Mouse (Mus musculus) heart, adult 2 months (tissue): ENCODE data around the gene Vcam1. TPM values are rescaled to one million over a fixed set of nuclear protein-coding genes. Genes with fewer than 3 reads are reported as not detected.
A peak's percentile ranks its signal among the peaks of the same experiment; 100 is the strongest.

Experiments used
- DNase-seq, 2 experiments: peaks; one replicate each; pipeline ENCODE4 v3.0.0; 2021
- H3K27ac ChIP-seq: fragments of 200-600 bp; 2 replicates; pipeline ENCODE4 v1.8.1; 2022
- H3K27me3 ChIP-seq: fragments of 200-500 bp; 2 replicates; pipeline ENCODE4 v1.6.1; 2012; ENCODE audit warnings: mild to moderate bottlenecking, low read length, inconsistent platforms, mixed read lengths; ENCODE audit not compliant: control insufficient read depth, insufficient read depth
- H3K36me3 ChIP-seq: fragments of 200-500 bp; 2 replicates; pipeline ENCODE4 v1.6.1; 2012; ENCODE audit warnings: low read length, inconsistent platforms; ENCODE audit not compliant: control insufficient read depth, insufficient read depth
- H3K4me1 ChIP-seq: fragments of 200-500 bp; 2 replicates; pipeline ENCODE4 v1.6.1; 2011; ENCODE audit warnings: low read length; ENCODE audit not compliant: control insufficient read depth, insufficient read depth
- H3K4me3 ChIP-seq: fragments of 200-600 bp; 2 replicates; pipeline ENCODE4 v1.8.1; 2022
- H3K79me2 ChIP-seq: fragments of 200-500 bp; replicated peaks from 2 replicates; pipeline ENCODE4 v1.6.1; 2012; ENCODE audit warnings: mild to moderate bottlenecking, inconsistent platforms, low read length, moderate library complexity, mixed read lengths; ENCODE audit not compliant: control insufficient read depth, insufficient read depth
- H3K9ac ChIP-seq: fragments of 200-500 bp; 2 replicates; pipeline ENCODE4 v1.6.1; 2012; ENCODE audit warnings: low read depth, mild to moderate bottlenecking, control low read depth, inconsistent platforms, low read length, mixed read lengths
- CTCF ChIP-seq: fragments of 200-600 bp; IDR thresholded peaks from 2 replicates; pipeline ENCODE4 v1.8.1; 2022; ENCODE audit warnings: antibody characterized with exemption, mild to moderate bottlenecking, moderate library complexity
- EP300 ChIP-seq: fragments of 200-500 bp; IDR thresholded peaks from 2 replicates; pipeline ENCODE4 v1.6.1; 2011; ENCODE audit warnings: low read depth, low read length, control low read depth; ENCODE audit not compliant: insufficient read depth
- POLR2A ChIP-seq: fragments of 200-500 bp; IDR thresholded peaks from 2 replicates; pipeline ENCODE4 v1.6.1; 2011; ENCODE audit warnings: mild to moderate bottlenecking, low read depth, low read length, control low read depth; ENCODE audit not compliant: insufficient read depth
- WGBS: fragments of 180-500 bp; shearing (Covaris S2); methylation state at CpG from one replicate; pipeline ENCODE4 v1.1.7; 2018; 5-methylcytosine and 5-hydroxymethylcytosine counted together
- intact Hi-C: fragments of 180-260 bp; cut with DNase I; formaldehyde crosslinking; loops from one replicate; pipeline ENCODE4 v1.15.1; 2025
- long read RNA-seq: library from polyadenylated mRNA; stranded (forward); transcript quantifications from one replicate; pipeline ENCODE4 v2.0.0, GENCODE M21; 2021
- polyA plus RNA-seq: library from polyadenylated mRNA; depleted of rRNA; stranded (reverse); fragments of >200 nt; gene quantifications from 2 replicates; pipeline ENCODE4 v1.2.3, GENCODE M21; 2012; rRNA removed
- total RNA-seq, 2 experiments: library from RNA; stranded (reverse); gene quantifications; 2 replicates each; pipeline ENCODE4 v1.2.3; 2021

Gene Vcam1
- 10 to 100 TPM; 14.7 to 15.3 TPM for total RNA-seq
- 5.8 and 9.6 TPM in 2 replicates for polyA plus RNA-seq
- long read RNA-seq, transcript Vcam1-201 (9 exons, 3,469 nt), result major isoform, 6 of 11 reads
- long read RNA-seq, partial matches to known transcripts, result 2 of 11 reads
- long read RNA-seq, other reads (novel, unspliced or antisense), result 3 of 11 reads

- peak; percentile 62 to 65 for DNase-seq
- Histone ChIP-seq H3K27ac (peak within 1 kb of the TSS; percentile 42), H3K4me1 (peaks cover 4% of the 10 kb centered on the region), H3K9ac (peak within 1 kb of the TSS; percentile 40), H3K36me3 (no peaks in the 10 kb centered on the region; the same call in 1 of the 2 replicates), H3K4me3 (peak within 1 kb of the TSS; percentile 55), H3K79me2 (no peaks in the 10 kb centered on the region), H3K27me3 (no peaks in the 10 kb centered on the region)
- WGBS, result 3% methylated on average over 9 of the region's 9 CpGs
- intact Hi-C loops, result loop anchor here (5.0 kb wide), 1 partner anchor 63 kb away; no protein-coding TSS in a partner anchor
- TF ChIP-seq CTCF, result no peak
- peak; percentile 69 for TF ChIP-seq POLR2A
Measured at GRCm38 (mm10) chr3:116129259-116129738, at the start of gene Vcam1. Vcam1 (minus strand) TSS chr3:116129688.

- Histone ChIP-seq H3K27me3 (no peaks in the 10 kb centered on the region), H3K27ac (no peak overlapping the region), H3K9ac (no peak overlapping the region), H3K4me1 (peaks cover 3% of the 10 kb centered on the region), H3K79me2 (no peaks in the 10 kb centered on the region), H3K4me3 (no peak overlapping the region), H3K36me3 (peaks cover 3% of the 10 kb centered on the region; the same call in 1 of the 2 replicates)
- WGBS, result 91% methylated on average over 6 of the region's 6 CpGs
- intact Hi-C loops, result no loop called here
- TF ChIP-seq CTCF, result no peak
- no peak for TF ChIP-seq POLR2A
- TF ChIP-seq EP300, result no peak
- no peak for DNase-seq
Measured at GRCm38 (mm10) chr3:116175106-116175505, 45.6 kb upstream of the Vcam1 start.

- no peak overlapping the region for H3K9ac ChIP-seq
- peaks cover 5% of the 10 kb centered on the region for H3K4me1 ChIP-seq
- H3K27ac ChIP-seq, result peak overlapping the region; percentile 27; the same call in 1 of the 2 replicates
- TF ChIP-seq POLR2A, result 0 out of 2 replicates have a peak, but pooled peaks have one; percentile 18
- no peak for TF ChIP-seq CTCF
- no peak for TF ChIP-seq EP300
- WGBS, result 30% methylated on average over 5 of the region's 5 CpGs
- DNase-seq, result peak in 1 of 2 experiments; percentile 23
- H3K79me2 ChIP-seq, result no peaks in the 10 kb centered on the region
- peaks cover 9% of the 10 kb centered on the region for H3K36me3 ChIP-seq
- intact Hi-C loops, result no loop called here
- no peaks in the 10 kb centered on the region for H3K27me3 ChIP-seq
- H3K4me3 ChIP-seq, result no peak overlapping the region
Measured at GRCm38 (mm10) chr3:116171461-116171860, 42.0 kb upstream of the Vcam1 start.

GRCm38 (mm10) chr3:116168056-116168455 lies 38.6 kb upstream of the Vcam1 start:
- H3K27me3 ChIP-seq, result no peaks in the 10 kb centered on the region
- intact Hi-C loops, result no loop called here
- H3K36me3 ChIP-seq, result peaks cover 9% of the 10 kb centered on the region
- WGBS, result 52% methylated on average over 2 of the region's 2 CpGs
- H3K27ac ChIP-seq, result peak overlapping the region; percentile 65
- H3K4me1 ChIP-seq, result peaks cover 5% of the 10 kb centered on the region
- H3K4me3 ChIP-seq, result no peak overlapping the region
- no peak for TF ChIP-seq POLR2A
- TF ChIP-seq EP300, result no peak
- no peak for TF ChIP-seq CTCF
- no peaks in the 10 kb centered on the region for H3K79me2 ChIP-seq
- DNase-seq, result no peak
- no peak overlapping the region for H3K9ac ChIP-seq

GRCm38 (mm10) chr3:116166296-116166695 lies 36.8 kb upstream of the Vcam1 start:
- H3K4me3 ChIP-seq, result no peak overlapping the region
- no peak for DNase-seq
- H3K27me3 ChIP-seq, result no peaks in the 10 kb centered on the region
- WGBS, result 71% methylated on average over 8 of the region's 8 CpGs
- H3K4me1 ChIP-seq, result peaks cover 3% of the 10 kb centered on the region
- H3K9ac ChIP-seq, result no peak overlapping the region
- intact Hi-C loops, result no loop called here
- no peaks in the 10 kb centered on the region for H3K79me2 ChIP-seq
- H3K36me3 ChIP-seq, result peaks cover 9% of the 10 kb centered on the region
- no peak overlapping the region for H3K27ac ChIP-seq
- no peak for TF ChIP-seq EP300
- no peak for TF ChIP-seq CTCF
- TF ChIP-seq POLR2A, result no peak

GRCm38 (mm10) chr3:116165030-116165429 lies 35.5 kb upstream of the Vcam1 start:
- no peak overlapping the region for H3K4me3 ChIP-seq
- H3K27ac ChIP-seq, result no peak overlapping the region
- H3K79me2 ChIP-seq, result no peaks in the 10 kb centered on the region
- 30% methylated on average over 1 of the region's 1 CpGs for WGBS
- no peak for DNase-seq
- no peaks in the 10 kb centered on the region for H3K27me3 ChIP-seq
- peaks cover 3% of the 10 kb centered on the region for H3K4me1 ChIP-seq
- H3K36me3 ChIP-seq, result peaks cover 6% of the 10 kb centered on the region
- H3K9ac ChIP-seq, result no peak overlapping the region
- TF ChIP-seq EP300 (no peak), POLR2A (no peak), CTCF (no peak)
- intact Hi-C loops, result no loop called here
